Mouse (Mus musculus): ENCODE data around the gene Maff.

- no peak for TF ChIP-seq POLR2A (IDR thresholded peaks at IDR 0.05; ENCODE audit: control insufficient read depth, low read depth, low read length)
- TF ChIP-seq CTCF (IDR thresholded peaks at IDR 0.05; ENCODE audit: control insufficient read depth, insufficient read depth, insufficient replicate concordance, low read depth, low read length): no peak
Measured at GRCm38 (mm10) chr15:79390434-79390833, 44.0 kb downstream of the Maff start.
